Mouse (Mus musculus): ENCODE results near the gene St3gal6. TPM values are rescaled to one million over a fixed set of nuclear protein-coding genes. Genes with fewer than 3 reads are reported as not detected.

The St3gal6 gene
- polyA plus RNA-seq (2017; shearing (Covaris generic)): 10 to 100 TPM in 1 of 2 experiments, 1 to 10 TPM in 1; 9.7 to 50.5 TPM

GRCm38 (mm10) chr16:58523972-58524850 lies at the start of gene St3gal6:
Gene St3gal6, minus strand, starts transcription at chr16:58524243.

Other genes with a start within 250 kb of the St3gal6 start
- 1 to 10 TPM; 1.5 to 2.1 TPM for gene Dcbld2, start 115.8 kb downstream of the St3gal6 start, polyA plus RNA-seq (2017; shearing (Covaris generic))
- under 1 TPM in 1 of 2 experiments, not detected in 1; 0.30 TPM for gene Gm813, start 92.7 kb upstream of the St3gal6 start, polyA plus RNA-seq (2017; shearing (Covaris generic))
- 1 to 10 TPM in 1 of 2 experiments, under 1 TPM in 1; 0.19 to 1.1 TPM for gene E330017A01Rik, start 114.5 kb upstream of the St3gal6 start, polyA plus RNA-seq (2017; shearing (Covaris generic))
- 100 to 1,000 TPM in 1 of 2 experiments, 10 to 100 TPM in 1; 48.6 to 129 TPM for gene Cpox, start 146.0 kb upstream of the St3gal6 start, polyA plus RNA-seq (2017; shearing (Covaris generic))
- gene Gpr15, start 194.8 kb upstream of the St3gal6 start, polyA plus RNA-seq (2017; shearing (Covaris generic)): 10 to 100 TPM in 1 of 2 experiments, 1 to 10 TPM in 1; 9.4 to 77.5 TPM
- 100 to 1,000 TPM; 111 to 199 TPM for gene Cldnd1, start 203.7 kb upstream of the St3gal6 start, polyA plus RNA-seq (2017; shearing (Covaris generic))
- not detected for gene Olfr172, start 238.9 kb upstream of the St3gal6 start, polyA plus RNA-seq (2017; shearing (Covaris generic))